Mouse (Mus musculus) Muller cell, postnatal 12 days (primary cell): Measurements from ENCODE around the gene Iqch.
A peak's percentile ranks its signal among the peaks of the same experiment; 100 is the strongest.

Experiments used
- DNase-seq: peaks from one replicate; pipeline ENCODE4 v3.0.0-alpha.2; 2015; ENCODE audit errors: inconsistent ontology term

The Iqch gene

DNA sequence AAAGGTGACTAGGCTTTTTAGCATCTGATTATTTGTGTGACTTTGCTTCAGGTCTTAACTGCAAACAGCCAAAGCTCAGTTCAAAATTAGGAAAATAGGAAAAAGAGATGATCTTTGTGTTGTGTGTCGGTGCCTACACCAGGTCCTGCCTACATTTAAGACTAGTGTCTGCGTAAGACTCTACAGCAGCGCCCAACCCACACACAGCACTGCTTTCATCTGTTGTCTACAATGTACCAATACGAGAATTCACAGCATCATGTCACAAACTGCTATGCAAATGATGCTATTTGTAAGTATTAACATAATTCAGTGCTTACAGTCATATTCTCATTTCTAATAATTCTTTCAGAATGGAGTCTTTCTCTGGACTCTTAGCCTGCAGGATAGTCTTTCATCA is 108.5 kb downstream of the Iqch start:
- DNase-seq: no peak

DNA sequence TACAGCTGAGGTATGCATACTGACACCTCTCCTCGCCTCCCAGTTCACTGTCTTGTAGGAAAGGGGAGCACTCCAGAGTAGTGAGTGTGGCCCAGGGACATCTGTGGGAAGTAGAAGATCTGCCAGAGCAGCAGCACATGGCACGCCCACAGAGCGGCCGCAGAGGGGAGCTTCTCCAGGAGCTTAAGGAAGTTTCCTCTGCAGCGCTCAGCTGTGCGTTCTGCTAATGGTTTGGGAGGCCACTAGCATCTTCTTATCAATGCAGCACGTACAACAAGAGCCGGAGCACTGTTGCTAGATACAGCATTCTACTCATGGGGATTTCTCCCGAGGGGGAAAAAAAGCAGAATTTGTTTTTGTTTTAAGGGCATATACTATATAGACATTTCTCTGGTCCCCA is 110.0 kb downstream of the Iqch start:
- no peak for DNase-seq

DNA sequence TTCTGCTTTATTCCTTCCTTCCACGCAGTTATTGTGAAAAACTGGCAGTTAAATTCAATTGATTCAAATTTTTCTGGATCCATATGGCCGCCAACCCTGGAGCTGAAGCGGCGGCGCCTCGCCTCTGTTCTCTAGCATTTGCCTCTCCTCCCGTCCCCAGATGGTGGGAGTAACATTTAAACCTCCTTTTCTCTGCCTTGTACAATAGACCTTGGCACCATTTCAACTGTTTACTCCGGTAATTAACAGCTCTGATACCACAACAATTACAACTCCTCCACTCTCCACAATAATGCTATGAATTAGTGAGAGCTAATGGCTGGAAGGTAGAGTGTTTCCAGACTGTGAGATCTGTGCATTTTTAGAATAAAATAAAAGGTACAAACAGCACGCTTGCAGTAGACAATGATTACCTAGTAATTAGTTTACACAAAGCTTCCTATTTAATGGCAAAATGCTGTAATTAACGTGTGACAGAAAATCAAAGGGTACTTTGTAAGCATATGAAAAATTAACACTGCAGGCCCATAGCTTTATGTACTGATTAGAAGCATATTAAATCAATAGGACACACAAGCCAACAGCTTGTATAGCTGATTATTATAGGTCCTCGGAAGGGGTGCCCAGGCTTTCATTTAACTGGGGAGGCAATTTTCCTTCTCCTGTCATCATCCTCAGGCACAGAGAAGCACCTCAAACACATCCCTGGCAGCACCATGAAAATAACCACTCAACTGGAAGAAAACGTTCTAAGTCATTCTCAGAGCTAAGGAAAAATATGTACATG is 111.6 kb downstream of the Iqch start:
- peak; percentile 35 for DNase-seq

DNA sequence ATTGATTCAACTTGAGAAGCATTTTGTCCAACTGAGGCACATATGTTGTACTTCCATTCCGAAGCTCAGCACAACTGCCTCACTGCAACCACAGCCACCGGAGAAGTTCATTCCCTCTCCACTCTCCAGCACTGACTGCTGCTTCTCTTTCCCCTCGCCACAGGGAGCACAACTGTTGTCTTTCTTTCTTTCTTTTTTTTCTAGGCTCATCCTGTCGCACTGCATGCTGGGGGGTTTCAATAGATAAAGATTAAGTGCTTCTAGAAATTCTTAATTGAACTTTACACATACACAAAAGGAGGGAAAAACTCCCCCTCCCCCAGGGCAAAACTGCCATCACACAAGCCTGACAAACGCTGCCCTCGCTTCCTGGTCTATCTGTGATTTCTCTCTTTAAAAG is 113.1 kb downstream of the Iqch start:
- DNase-seq: no peak

DNA sequence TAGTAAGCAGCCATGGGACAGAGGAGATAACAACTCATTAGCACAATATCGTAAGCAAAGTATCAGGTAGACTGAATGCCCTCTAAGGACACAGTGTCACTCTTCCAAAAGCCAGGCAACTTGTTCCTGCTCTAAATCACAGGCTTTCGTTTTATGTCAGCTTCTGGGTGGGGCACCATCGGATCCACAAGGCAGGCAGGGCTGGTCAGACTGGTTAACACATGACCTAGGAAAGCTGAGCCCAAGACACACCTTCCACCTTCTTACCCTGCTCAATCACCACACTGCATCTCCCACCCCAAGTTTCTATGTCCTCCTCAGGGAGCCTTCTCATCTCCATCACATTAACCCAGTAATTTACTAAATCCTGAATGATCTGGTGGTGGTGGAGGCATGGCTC is 136.7 kb downstream of the Iqch start:
- DNase-seq: no peak

DNA sequence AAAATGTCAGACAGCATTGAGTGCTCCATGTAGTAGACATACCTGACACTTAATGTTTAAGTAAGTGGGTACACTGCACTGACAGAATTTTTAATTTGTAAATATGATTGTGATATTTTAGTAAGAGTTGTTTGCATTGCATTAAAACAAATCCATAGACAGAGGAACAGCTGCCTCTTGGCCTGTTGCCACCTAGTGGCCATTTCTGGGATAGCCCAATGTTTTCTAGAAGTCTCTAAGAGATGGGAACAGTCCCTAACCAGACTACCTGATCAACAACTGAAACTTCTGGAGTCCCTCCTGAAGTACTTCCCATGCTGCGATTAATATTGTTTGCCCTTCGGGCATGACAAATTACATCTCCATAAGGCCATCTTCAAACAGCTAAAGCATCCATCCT is 140.0 kb downstream of the Iqch start:
- peak; percentile 48 for DNase-seq

DNA sequence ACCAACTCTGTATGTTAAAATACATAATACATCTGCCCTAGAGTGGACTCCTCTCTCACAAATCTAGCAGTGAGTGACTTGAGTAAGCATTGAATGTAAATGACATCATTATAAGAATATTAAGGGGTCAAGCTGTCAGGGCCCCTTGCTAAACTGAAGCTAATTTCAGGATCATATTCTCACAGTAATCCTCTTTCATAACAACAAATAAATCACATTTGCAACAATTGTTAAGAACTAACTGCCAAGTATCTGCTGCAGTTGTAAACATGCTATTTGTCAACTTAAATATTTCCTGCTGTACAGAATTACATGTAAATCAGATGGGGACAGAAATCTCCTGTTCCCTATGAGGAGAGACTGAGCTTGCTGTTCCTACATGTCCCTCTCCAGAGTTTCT is 145.9 kb downstream of the Iqch start:
- no peak for DNase-seq

DNA sequence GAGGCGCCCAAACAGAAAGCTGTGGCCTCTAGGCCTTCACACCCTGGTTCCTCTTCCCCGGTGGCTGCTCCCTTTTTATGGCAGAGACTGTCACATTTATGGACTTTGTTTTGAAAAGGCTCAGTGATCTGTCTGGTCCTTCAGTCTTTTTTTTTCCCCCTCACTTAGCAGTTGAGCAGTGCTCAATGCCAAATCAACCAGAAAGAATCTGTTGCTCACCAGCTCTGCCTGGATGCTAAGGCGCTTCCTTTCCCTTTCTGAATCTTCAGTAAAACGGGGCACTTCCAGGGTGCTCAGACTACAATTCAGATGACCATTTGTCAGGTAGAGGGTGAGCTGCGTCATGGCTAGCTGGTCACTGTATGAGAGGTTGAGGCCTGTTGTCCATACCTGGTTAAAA is 148.0 kb downstream of the Iqch start:
- DNase-seq: peak; percentile 51

DNA sequence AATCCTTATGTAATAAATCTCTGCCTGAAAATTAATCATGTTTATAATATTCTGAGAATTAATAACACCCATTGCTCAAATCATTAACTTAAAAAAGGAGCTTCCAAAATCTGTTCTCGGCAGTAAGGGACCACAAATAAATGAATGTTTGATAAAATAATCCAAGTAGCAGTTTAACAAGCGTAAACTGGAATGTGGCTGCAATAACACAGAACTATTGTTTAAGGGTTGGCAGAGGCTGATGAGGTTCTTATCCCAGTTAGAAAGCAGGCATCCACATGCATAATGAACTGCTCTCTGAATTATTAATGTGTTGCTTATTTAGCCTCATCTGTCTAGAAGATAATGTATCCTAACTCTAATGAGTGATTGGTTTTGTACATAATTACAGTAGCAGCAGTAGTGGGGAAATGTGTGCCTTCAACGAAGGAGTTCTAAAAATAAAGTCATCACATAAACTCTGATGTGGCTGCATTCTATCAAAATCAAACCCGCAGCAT is 151.7 kb downstream of the Iqch start:
- peak; percentile 92 for DNase-seq

DNA sequence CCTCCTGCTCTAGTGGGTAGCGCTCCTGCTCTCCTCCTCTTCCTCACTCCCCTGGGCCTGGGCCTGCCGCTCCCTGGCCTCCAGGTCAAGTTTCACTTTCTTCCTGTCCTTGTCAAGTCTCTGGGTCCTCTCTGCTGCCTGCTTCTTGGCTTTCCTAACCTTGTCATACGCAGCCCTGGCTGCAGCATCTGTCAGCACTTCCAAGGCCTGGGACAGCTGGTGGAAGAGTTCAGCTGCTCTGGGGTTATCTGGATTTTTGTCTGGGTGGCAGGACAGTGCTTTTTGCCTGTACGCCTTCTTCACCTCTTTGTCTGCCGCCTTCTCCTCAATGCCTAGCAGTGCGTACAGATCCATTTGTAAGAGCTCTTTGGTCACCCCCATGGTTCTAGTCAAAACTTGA is 158.6 kb downstream of the Iqch start:
- DNase-seq: no peak

DNA sequence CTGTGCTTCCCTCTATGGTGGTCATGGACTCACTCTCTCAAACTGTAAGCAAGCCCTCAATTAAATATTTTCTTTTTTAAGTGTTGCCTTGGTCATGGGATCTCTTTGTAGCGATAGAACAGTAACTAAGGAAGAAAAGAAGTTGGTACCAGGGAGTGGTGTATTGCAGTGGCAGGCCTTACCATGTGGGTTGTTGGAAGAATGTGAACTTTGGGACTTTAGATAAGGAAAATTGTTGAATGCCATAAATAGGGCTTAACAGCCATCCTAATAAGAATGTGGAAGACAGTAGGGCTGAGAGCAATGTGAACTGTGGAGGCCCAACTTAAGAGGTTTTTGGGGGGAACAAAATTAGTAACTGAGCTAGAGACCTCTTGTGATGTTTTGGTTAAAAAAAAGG is 171.6 kb downstream of the Iqch start:
- DNase-seq: no peak

DNA sequence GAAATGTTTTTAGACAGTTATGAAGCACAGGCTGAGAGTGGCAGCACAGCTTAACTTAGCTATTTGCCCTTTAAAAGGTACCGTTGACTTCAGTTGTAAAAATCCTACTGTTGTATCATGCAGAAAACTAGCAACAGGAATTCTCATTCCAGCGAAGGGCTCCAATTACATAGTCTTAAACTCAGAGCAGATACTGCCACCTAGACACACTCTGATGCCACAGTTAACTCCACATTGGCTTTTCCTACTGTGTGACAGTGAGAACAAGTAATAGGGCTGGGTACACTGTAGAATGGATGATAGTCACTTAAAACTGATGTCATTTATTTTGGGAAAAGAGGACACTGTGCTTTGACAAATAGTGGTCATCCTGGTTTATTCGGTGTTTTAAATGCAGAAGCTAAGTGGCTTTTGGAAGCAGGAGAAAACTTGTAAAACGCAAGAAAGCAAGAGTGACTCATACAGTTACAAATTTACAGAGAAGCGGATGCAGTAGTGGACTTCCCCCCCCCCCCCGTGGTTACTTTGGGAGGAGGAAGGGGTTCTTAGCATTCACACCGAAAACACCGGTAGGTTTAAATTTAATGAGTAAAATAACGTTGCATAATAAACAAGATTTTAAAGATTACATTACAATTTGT is 181.1 kb downstream of the Iqch start:
- DNase-seq: no peak

DNA sequence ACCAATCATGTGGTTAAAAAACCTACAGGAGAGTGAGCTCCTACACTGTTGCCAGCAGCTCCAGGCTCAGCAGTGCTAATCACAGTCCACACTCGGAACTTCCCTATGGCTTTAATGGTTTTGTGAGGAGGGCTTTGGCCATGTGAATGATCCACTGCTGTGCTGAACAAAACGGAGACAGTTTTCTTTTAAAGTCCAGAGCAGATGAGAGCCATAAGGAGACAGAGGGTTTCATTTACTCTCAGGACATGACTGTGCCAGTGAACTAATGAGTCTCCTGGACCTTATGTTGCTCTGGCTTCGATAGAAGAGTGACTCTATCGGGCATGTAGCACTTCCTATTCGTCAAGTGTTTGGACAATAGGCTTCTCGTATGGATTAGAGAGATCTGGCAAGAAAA is 181.9 kb downstream of the Iqch start:
- DNase-seq: peak; percentile 52

DNA sequence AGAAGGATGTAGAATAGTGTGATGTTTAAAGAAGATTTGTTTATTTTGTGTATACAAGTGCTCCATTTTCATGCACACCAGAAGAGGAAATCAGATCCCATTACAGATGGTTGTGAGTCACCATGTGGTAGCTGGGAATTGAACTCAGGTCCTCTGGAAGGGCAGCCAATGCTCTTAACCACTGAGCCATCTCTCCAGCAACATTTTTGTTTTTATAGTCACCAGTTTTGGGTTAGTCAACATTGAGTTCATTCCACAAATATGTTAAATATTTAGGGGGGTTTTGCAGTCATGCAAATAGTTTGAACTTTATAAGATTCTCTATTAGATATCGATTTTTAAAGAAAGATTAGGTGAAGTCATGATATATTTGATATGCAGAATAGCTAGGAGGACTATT is 202.1 kb downstream of the Iqch start:
- DNase-seq: peak; percentile 60

DNA sequence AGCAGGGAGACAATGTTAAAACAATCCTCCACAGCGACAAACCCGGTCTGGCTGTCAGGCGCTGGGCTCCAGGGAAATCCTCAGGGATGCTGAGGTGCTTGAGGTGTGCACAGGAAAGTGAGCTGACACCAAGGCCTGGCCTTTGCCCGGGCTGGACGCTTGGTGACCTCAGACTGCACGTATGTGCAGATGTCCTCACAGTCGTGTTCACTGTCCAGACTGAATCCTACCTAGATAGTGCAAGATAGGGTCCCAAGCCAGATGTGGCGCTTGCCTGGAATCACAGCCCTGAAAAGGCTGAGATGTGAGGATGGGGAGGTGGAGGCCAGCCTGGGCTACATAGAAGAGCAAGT is 202.9 kb downstream of the Iqch start:
- no peak for DNase-seq

DNA sequence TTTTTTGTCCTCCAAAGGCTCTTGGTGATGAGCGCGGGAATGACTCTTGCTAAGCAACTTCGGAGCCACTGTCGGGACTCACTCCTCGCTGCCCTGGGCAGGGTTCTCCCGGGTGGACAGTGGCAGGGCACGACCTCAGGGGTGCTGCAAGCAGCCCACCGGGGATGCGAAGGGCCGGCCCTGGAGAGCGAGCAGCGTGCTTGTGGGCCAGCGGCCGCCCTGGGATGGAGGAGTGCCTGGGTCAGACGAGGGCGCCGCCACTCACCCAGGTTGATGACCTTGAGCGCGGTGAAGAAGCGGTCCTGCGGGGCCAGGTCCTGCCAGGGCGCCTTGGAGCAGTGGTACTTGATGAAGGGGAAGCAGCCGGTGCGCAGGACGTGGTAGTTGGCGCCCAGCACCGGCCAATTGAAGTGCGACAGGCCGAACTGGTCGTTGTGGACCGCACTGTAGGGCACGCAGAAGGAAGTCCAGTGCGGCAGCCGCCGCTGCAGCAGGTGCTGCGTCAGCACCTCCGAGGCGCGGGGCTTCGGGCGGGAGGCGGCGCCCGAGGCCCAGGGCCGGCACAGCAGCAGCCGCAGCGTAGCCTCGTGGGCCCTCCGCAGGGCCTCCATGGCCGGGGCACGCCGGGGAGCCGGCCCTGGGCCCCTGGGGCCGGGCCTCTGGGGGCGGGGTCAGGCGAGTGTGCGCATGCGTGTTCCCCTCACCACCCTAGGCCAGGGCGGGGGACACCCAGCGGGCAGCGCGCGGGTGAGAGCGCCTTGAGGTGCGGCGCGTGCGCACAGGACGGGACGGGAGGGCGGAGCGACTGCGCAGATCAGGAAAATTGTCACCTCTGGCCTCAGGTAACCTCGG is 203.5 kb downstream of the Iqch start, which contains the start of gene 2300009A05Rik:
Gene 2300009A05Rik (minus strand): TSS at position 636 of the 852 bp plus-strand sequence.
- DNase-seq: peak; percentile 95

DNA sequence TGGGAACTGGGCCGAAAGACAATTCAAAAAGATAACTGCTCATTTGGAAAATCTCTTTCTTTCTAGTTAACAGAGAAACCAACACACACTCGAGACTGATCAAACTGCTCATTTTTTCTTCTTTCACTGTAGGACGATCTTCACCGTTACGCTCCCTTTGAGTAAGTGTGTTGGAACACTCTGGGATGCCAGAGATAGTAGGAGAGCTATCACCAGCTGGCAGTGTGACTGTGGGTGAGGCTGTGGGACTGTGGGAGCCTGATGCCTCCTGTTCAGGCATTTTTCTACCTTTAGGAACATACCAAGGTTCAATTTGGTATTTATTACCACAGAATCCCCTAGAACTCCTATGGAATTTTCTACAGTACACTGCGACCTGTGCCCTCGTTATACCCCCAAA is 206.7 kb downstream of the Iqch start:
- DNase-seq: no peak

DNA sequence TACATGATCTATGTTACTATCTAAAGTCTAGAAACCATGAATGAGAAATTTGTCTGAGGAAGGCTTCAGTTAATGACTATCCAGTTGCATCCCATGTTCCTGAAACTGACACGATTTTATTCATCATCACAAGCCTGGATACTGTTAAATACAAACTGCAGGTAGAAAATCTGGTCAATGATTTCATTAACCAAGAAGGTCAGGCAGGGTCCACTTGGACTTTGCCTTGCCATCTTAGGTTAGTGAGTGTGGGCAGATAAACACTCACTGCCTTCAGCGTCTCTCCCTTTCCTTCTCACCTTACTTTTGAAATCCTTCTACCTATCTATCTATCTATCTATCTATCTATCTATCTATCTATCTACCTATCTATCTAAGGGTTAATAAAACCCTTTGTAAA is 211.0 kb downstream of the Iqch start:
- no peak for DNase-seq

DNA sequence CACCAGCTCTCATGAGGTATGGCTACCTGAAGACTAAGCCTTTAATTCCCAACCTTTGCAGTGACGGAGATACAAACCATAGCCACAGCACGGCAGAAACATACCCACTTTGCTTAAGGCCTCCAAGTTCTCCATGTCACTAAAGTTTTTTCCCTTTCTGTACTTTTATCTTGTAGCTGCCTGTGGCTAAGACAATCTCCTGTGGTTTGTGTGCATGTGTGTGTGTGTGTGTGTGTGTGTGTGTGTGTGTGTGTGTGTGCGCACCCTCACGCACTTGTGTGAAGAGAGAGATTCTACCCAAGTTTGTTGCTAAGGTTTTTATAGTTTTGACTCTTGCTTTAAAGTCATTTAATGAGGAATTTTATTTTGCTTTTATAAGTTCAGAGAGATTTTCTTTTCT is 219.5 kb downstream of the Iqch start:
- DNase-seq: no peak

DNA sequence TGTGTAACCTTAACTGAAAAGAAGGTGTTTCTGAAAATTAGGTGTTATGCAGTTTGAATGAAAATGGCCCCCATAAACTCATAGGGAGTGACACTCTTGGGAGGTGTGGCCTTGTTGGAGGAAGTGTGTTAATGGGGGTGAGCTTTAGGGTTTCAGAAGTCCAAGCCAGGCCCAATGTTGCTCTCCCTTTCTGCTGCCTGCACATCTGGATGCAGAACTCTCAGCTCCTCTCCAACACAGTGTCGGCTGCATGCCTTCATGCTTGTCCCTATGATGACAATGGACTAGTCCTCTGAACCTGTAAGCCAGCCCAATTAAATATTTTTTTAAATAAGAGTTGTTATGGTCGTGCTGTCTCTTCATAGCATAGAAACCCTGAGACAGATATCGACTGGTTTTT is 222.0 kb downstream of the Iqch start:
- DNase-seq: no peak

DNA sequence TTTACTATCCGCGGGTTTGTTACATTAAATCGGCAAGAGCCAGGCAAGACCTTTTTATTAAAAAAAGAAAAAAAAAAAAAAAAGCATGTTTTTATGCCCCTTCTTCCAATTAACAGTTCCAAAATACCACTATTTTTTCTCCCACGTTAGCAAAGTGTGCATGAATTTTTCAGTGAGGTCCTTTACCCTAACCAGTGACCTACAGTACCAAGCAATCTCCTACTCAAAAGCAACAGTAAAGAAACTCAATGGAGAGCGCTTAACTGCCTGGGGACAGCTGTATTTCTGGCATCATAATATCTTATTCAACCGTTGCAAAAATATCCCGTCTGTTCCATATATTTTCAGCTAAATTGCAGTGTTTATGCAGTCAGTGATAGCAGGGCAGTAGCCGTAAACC is 224.1 kb downstream of the Iqch start:
- DNase-seq: no peak
